Mouse (Mus musculus) hindbrain, embryonic 11.5 days (tissue): ENCODE results near the gene Scn11a. TPM values are rescaled to one million over a fixed set of nuclear protein-coding genes. Genes with fewer than 3 reads are reported as not detected.

Source experiments
- ATAC-seq: fragments of 200-750 bp; cut with Nextera tagmentation; 2 replicates; pipeline ENCODE4 v1.8.0; 2017; ENCODE audit warnings: mild to moderate bottlenecking, moderate TSS enrichment, moderate library complexity; ENCODE audit not compliant: low FRiP score
- DNase-seq: peaks from one replicate; pipeline ENCODE4 v3.0.0-alpha.2; 2015; ENCODE audit warnings: low spot score
- H3K27ac ChIP-seq: fragments of 300-500 bp; sonication (generic); 2 replicates; pipeline ENCODE4 v1.5.1; 2014; ENCODE audit warnings: mild to moderate bottlenecking, low read depth, low read length
- H3K27me3 ChIP-seq: fragments of 300-500 bp; sonication (generic); 2 replicates; pipeline ENCODE4 v1.6.1; 2014; ENCODE audit warnings: mild to moderate bottlenecking, low read length, moderate library complexity, mixed read lengths; ENCODE audit not compliant: control insufficient read depth, insufficient read depth
- H3K36me3 ChIP-seq: fragments of 300-500 bp; sonication (generic); 2 replicates; pipeline ENCODE4 v1.6.1; 2014; ENCODE audit warnings: mild to moderate bottlenecking, low read length, moderate library complexity, mixed read lengths; ENCODE audit not compliant: control insufficient read depth, insufficient read depth
- H3K4me1 ChIP-seq: fragments of 300-500 bp; sonication (generic); replicated peaks from 2 replicates; pipeline ENCODE4 v1.6.1; 2014; ENCODE audit warnings: low read length, mixed read lengths; ENCODE audit not compliant: control insufficient read depth, insufficient read depth
- H3K4me2 ChIP-seq: fragments of 300-500 bp; sonication (generic); replicated peaks from 2 replicates; pipeline ENCODE4 v1.6.1; 2014; ENCODE audit warnings: mild to moderate bottlenecking, low read depth, low read length
- H3K4me3 ChIP-seq: fragments of 300-500 bp; sonication (generic); 2 replicates; pipeline ENCODE4 v1.5.1; 2014; ENCODE audit warnings: low read depth, low read length
- H3K9ac ChIP-seq: fragments of 300-500 bp; sonication (generic); 2 replicates; pipeline ENCODE4 v1.6.1; 2014; ENCODE audit warnings: low read depth, low read length
- H3K9me3 ChIP-seq: fragments of 300-500 bp; sonication (generic); 2 replicates; pipeline ENCODE4 v1.6.1; 2016; ENCODE audit warnings: low read length; ENCODE audit not compliant: control insufficient read depth
- WGBS: fragments of 180-500 bp; shearing (Covaris S2); extraction: QIAGEN DNeasy Blood & Tissue Kit; methylation state at CpG from one replicate; pipeline ENCODE4 v1.1.7; 2014; 5-methylcytosine and 5-hydroxymethylcytosine counted together
- polyA plus RNA-seq: library from polyadenylated mRNA; unstranded; fragments of >200 nt; fragmentation: Nextera tagmentation; extraction: Ambion mirVana; gene quantifications from 2 replicates; pipeline ENCODE4 v1.2.1, GENCODE M21; 2014

Scn11a gene
- polyA plus RNA-seq, 1 experiment from 2014 or later = 0.03 TPM

- H3K4me1 ChIP-seq = no peaks in the 10 kb centered on the region
- H3K9me3 ChIP-seq = no peaks in the 10 kb centered on the region
- ATAC-seq (no peak), DNase-seq (no peak)
- no peak overlapping the region for H3K27ac ChIP-seq
- 61% methylated on average over 5 of the region's 5 CpGs for WGBS
- no peak overlapping the region for H3K9ac ChIP-seq
- no peaks in the 10 kb centered on the region for H3K27me3 ChIP-seq
- H3K36me3 ChIP-seq = no peaks in the 10 kb centered on the region
- H3K4me2 ChIP-seq = no peak overlapping the region
- H3K4me3 ChIP-seq = no peak overlapping the region
Measured at GRCm38 (mm10) chr9:119741101-119741786, 84.0 kb downstream of the Scn11a start.

GRCm38 (mm10) chr9:119728412-119729097 lies 96.7 kb downstream of the Scn11a start:
- no peaks in the 10 kb centered on the region for H3K9me3 ChIP-seq
- no peaks in the 10 kb centered on the region for H3K36me3 ChIP-seq
- no peak overlapping the region for H3K27ac ChIP-seq
- H3K4me1 ChIP-seq = no peaks in the 10 kb centered on the region; the same call in 1 of the 2 replicates
- DNase-seq (no peak), ATAC-seq (no peak)
- no peaks in the 10 kb centered on the region for H3K27me3 ChIP-seq
- no peak overlapping the region for H3K9ac ChIP-seq
- no peak overlapping the region for H3K4me3 ChIP-seq
- no peak overlapping the region for H3K4me2 ChIP-seq
- WGBS = 89% methylated on average over 11 of the region's 11 CpGs

GRCm38 (mm10) chr9:119726990-119727389 lies 98.3 kb downstream of the Scn11a start:
- H3K9me3 ChIP-seq = no peaks in the 10 kb centered on the region
- no peaks in the 10 kb centered on the region for H3K36me3 ChIP-seq
- no peaks in the 10 kb centered on the region; the same call in 1 of the 2 replicates for H3K4me1 ChIP-seq
- H3K9ac ChIP-seq = no peak overlapping the region
- no peak overlapping the region for H3K4me2 ChIP-seq
- H3K27ac ChIP-seq = no peak overlapping the region
- ATAC-seq (no peak), DNase-seq (no peak)
- no peaks in the 10 kb centered on the region for H3K27me3 ChIP-seq
- H3K4me3 ChIP-seq = no peak overlapping the region
- 95% methylated on average over 4 of the region's 4 CpGs for WGBS

GRCm38 (mm10) chr9:119725293-119725862 lies 99.9 kb downstream of the Scn11a start:
- Histone ChIP-seq H3K4me2 (no peak overlapping the region), H3K36me3 (no peaks in the 10 kb centered on the region), H3K4me1 (no peaks in the 10 kb centered on the region), H3K4me3 (no peak overlapping the region), H3K27ac (no peak overlapping the region), H3K9me3 (no peaks in the 10 kb centered on the region), H3K9ac (no peak overlapping the region), H3K27me3 (no peaks in the 10 kb centered on the region)
- ATAC-seq (no peak), DNase-seq (no peak)
- WGBS = 86% methylated on average over 6 of the region's 6 CpGs

- ATAC-seq = no peak
- H3K36me3 ChIP-seq = no peaks in the 10 kb centered on the region
- no peaks in the 10 kb centered on the region for H3K4me1 ChIP-seq
- H3K9me3 ChIP-seq = no peaks in the 10 kb centered on the region
- no peaks in the 10 kb centered on the region for H3K27me3 ChIP-seq
- H3K9ac ChIP-seq = no peak within 1 kb of the TSS
- no peak for DNase-seq
- H3K27ac ChIP-seq = no peak within 1 kb of the TSS
- no peak within 1 kb of the TSS for H3K4me3 ChIP-seq
- H3K4me2 ChIP-seq = no peak within 1 kb of the TSS
- 84% methylated on average over 11 of the region's 11 CpGs for WGBS
Measured at GRCm38 (mm10) chr9:119719222-119719621, 106.0 kb downstream of the Scn11a start, which contains the start of gene Scn10a. Scn10a (minus strand) TSS chr9:119719322.

GRCm38 (mm10) chr9:119706700-119707099 lies 118.6 kb downstream of the Scn11a start:
- no peak overlapping the region for H3K27ac ChIP-seq
- no peak overlapping the region for H3K4me2 ChIP-seq
- H3K27me3 ChIP-seq = no peaks in the 10 kb centered on the region
- no peaks in the 10 kb centered on the region for H3K9me3 ChIP-seq
- no peak overlapping the region for H3K4me3 ChIP-seq
- DNase-seq (peak; percentile 75), ATAC-seq (no peak)
- 11% methylated on average over 6 of the region's 6 CpGs for WGBS
- no peaks in the 10 kb centered on the region for H3K36me3 ChIP-seq
- H3K4me1 ChIP-seq = no peaks in the 10 kb centered on the region
- H3K9ac ChIP-seq = no peak overlapping the region

Other genes starting within 250 kb of the Scn11a start
- 0.22 and 0.36 TPM in 2 replicates for gene Scn5a, start 246.4 kb downstream of the Scn11a start, polyA plus RNA-seq
- 0.26 and 0.36 TPM in 2 replicates for gene Scn10a, start 106.1 kb downstream of the Scn11a start, polyA plus RNA-seq
- 64.0 and 71.8 TPM in 2 replicates for gene Wdr48, start 69.4 kb upstream of the Scn11a start, polyA plus RNA-seq
- gene Gorasp1, start 112.1 kb upstream of the Scn11a start, polyA plus RNA-seq = 17.3 and 18.5 TPM in 2 replicates
- gene Ttc21a, start 112.2 kb upstream of the Scn11a start, polyA plus RNA-seq = 0.23 and 0.60 TPM in 2 replicates
- gene Csrnp1, start 159.2 kb upstream of the Scn11a start, polyA plus RNA-seq = 0.62 and 1.3 TPM in 2 replicates
- 0.04 TPM in 1 of 2 replicates, not detected in the other for gene Xirp1, start 198.1 kb upstream of the Scn11a start, polyA plus RNA-seq
- 4.3 and 7.2 TPM in 2 replicates for gene Cx3cr1, start 244.4 kb upstream of the Scn11a start, polyA plus RNA-seq